Mouse (Mus musculus) intestine, embryonic 14.5 days (tissue): ENCODE data around the gene Defb36. TPM values are rescaled to one million over a fixed set of nuclear protein-coding genes. Genes with fewer than 3 reads are reported as not detected.
A peak's percentile ranks its signal among the peaks of the same experiment; 100 is the strongest.

Experiments
- ATAC-seq: fragments of 200-750 bp; cut with Nextera tagmentation; replicated peaks from 2 replicates; pipeline ENCODE4 v1.8.0; 2017; ENCODE audit warnings: low read depth, moderate number of reproducible peaks, moderate TSS enrichment, moderate library complexity; ENCODE audit not compliant: low FRiP score, low TSS enrichment
- DNase-seq: peaks from one replicate; pipeline ENCODE4 v3.0.0-alpha.2; 2018; ENCODE audit warnings: low spot score
- H3K27ac ChIP-seq: fragments of 300-500 bp; sonication (generic); 2 replicates; pipeline ENCODE4 v1.5.1; 2014; ENCODE audit warnings: low read depth, mild to moderate bottlenecking, control low read depth
- H3K27me3 ChIP-seq: fragments of 300-500 bp; sonication (generic); replicated peaks from 2 replicates; pipeline ENCODE4 v1.6.1; 2014; ENCODE audit warnings: low read length, control low read depth; ENCODE audit not compliant: control insufficient read depth, insufficient read depth
- H3K36me3 ChIP-seq: fragments of 300-500 bp; sonication (generic); 2 replicates; pipeline ENCODE4 v1.6.1; 2014; ENCODE audit warnings: low read length, control low read depth; ENCODE audit not compliant: control insufficient read depth, insufficient read depth
- H3K4me1 ChIP-seq: fragments of 300-500 bp; sonication (generic); replicated peaks from 2 replicates; pipeline ENCODE4 v1.6.1; 2014; ENCODE audit warnings: low read length, control low read depth, mixed read lengths; ENCODE audit not compliant: control insufficient read depth, insufficient read depth
- H3K4me2 ChIP-seq: fragments of 300-500 bp; sonication (generic); 2 replicates; pipeline ENCODE4 v1.6.1; 2014; ENCODE audit warnings: low read length
- H3K4me3 ChIP-seq: fragments of 300-500 bp; sonication (generic); 2 replicates; pipeline ENCODE4 v1.5.1; 2014; ENCODE audit warnings: low read depth, low read length, control low read depth, mixed read lengths
- H3K9ac ChIP-seq: fragments of 300-500 bp; sonication (generic); 2 replicates; pipeline ENCODE4 v1.6.1; 2014; ENCODE audit warnings: mild to moderate bottlenecking, low read length
- H3K9me3 ChIP-seq: fragments of 300-500 bp; sonication (generic); 2 replicates; pipeline ENCODE4 v1.6.1; 2016; ENCODE audit warnings: low read length, control low read depth; ENCODE audit not compliant: control insufficient read depth
- WGBS: fragments of 180-500 bp; shearing (Covaris S2); extraction: QIAGEN DNeasy Blood & Tissue Kit; methylation state at CpG from one replicate; pipeline ENCODE4 v1.1.7; 2014; 5-methylcytosine and 5-hydroxymethylcytosine counted together
- polyA plus RNA-seq: library from polyadenylated mRNA; unstranded; fragments of >200 nt; fragmentation: Nextera tagmentation; extraction: Ambion mirVana; gene quantifications from 2 replicates; pipeline ENCODE4 v1.2.1, GENCODE M21; 2014

Gene Defb36
- polyA plus RNA-seq, 1 experiment from 2014 or later = not detected

DNA sequence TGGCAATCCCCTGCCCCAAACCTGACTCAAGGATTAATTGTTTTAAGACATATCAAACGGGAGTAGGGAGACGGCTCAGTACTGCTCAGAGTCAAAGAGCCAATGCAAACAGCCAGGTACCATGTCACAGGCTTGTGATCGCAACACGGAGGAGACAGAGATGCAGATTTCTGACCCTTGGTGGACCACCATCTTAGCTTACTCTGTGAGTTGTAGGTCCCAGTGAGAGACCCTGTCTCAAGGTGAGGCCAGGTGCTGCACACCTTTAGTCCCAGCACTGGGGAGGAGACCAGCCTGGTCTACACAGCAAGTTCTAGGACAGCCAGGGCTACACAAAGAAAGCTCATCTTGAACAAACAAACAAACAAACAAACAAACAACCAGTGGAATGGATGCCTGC lies 33.3 kb downstream of the Defb36 start:
- 82% methylated on average over 4 of the region's 4 CpGs for WGBS
- no peak overlapping the region for H3K4me3 ChIP-seq
- no peak for DNase-seq
- no peak for ATAC-seq
- no peaks in the 10 kb centered on the region; the same call in 1 of the 2 replicates for H3K27me3 ChIP-seq
- no peak overlapping the region for H3K4me2 ChIP-seq
- no peak overlapping the region for H3K9ac ChIP-seq
- H3K9me3 ChIP-seq = no peaks in the 10 kb centered on the region
- H3K36me3 ChIP-seq = no peaks in the 10 kb centered on the region
- peak overlapping the region; percentile 92 for H3K27ac ChIP-seq
- H3K4me1 ChIP-seq = peaks cover 26% of the 10 kb centered on the region

DNA sequence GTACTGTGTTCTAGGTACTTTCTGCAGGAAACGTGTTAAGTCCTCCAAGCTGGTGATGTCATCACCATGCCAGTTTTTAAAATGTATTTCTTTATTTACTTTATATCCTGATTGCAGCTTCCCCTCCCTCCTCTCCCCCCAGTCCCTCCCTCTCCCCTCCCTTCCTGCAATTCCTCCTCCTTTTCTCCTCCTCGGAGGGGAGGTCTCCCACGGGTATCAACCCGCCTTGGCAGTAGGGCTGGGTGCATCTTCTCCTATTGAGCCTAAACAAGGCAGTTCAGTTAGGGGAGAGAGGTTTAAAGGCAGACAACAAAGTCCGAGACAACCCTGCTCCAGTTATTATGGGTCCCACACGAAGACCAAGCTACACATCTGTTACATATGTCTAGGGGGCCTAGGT lies 34.7 kb downstream of the Defb36 start:
- Histone ChIP-seq H3K4me1 (peaks cover 27% of the 10 kb centered on the region), H3K9me3 (no peaks in the 10 kb centered on the region), H3K27ac (peak overlapping the region; percentile 82), H3K9ac (no peak overlapping the region), H3K4me2 (no peak overlapping the region), H3K36me3 (no peaks in the 10 kb centered on the region), H3K27me3 (no peaks in the 10 kb centered on the region; the same call in 1 of the 2 replicates), H3K4me3 (no peak overlapping the region)
- ATAC-seq (no peak), DNase-seq (no peak)
- 58% methylated on average over 6 of the region's 6 CpGs for WGBS

DNA sequence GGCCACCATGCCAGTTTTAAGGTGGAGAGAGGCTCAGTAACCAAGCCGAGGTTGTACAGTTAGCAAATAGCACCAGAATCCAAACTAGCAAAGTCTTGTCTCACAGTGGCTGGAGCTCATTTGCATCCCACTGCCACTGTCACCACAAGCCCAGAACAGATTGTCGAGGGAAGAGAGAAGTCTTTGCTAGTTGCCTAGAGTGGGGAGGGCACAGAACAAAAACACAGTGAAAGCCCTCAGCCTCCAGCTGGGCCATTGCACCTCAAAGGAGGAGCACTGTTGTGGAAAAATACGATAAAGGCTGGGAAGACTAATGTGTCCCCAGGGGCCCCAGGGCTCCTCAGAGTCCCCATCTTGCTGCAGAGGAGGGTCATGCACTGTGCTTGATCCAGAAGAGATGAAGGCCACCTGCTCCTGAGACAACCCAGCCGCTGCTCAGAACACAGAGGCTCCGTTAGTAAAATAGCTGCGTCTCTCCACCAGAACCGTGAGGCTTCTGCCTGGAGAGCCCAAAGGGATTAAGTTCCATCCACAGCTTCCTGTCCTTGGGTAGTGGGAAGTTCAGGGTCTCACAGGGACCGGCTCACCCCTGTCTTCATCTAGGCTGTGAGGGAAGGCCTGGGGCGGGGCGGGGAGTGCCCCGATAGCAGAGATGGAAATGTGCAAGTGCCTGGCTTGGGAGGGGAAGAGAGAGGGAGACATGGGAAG lies 35.4 kb downstream of the Defb36 start:
- no peak overlapping the region for H3K4me3 ChIP-seq
- DNase-seq (no peak), ATAC-seq (peak; percentile 45; the same call in 1 of the 2 replicates)
- WGBS = 19% methylated on average over 11 of the region's 11 CpGs
- no peak overlapping the region for H3K4me2 ChIP-seq
- H3K9me3 ChIP-seq = no peaks in the 10 kb centered on the region
- peaks cover 27% of the 10 kb centered on the region for H3K4me1 ChIP-seq
- H3K36me3 ChIP-seq = no peaks in the 10 kb centered on the region
- no peak overlapping the region for H3K9ac ChIP-seq
- H3K27ac ChIP-seq = peak overlapping the region; percentile 82
- H3K27me3 ChIP-seq = no peaks in the 10 kb centered on the region; the same call in 1 of the 2 replicates

DNA sequence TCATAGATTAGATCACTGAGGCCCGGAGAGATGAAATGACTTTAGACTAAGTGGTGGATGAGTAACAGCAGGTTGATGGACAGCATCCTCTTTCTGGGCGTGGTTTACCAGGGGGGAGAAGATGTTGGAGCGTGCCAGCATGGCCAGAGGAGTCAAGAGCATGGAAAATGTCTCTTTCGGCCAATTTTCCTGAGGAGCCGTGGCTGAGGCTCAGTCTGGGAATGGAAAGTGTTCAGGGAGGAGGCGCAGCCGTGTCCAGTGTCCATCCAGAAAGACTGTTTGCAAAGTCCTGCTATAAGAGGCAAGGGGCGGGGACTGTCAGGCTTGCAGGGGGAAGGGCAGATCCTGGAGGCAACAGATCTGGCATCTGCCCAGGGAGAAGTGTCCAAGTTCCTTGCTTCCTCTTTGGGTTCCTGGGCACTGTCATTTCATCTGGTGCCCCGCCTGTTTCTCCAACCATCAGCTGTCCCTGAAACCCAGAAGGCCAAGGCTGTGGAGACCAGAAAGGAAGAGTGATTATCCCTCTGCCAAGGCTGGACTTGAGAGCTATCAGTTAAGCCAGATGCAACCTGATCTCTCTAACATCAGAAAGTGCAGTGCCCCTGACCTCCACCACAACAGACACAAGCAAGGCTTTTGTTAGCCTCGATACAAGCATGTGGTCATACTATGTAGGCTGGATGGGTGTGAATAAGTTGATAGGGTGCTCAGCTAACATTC lies 48.9 kb downstream of the Defb36 start:
- WGBS = 55% methylated on average over 10 of the region's 10 CpGs
- no peak overlapping the region for H3K9ac ChIP-seq
- H3K4me1 ChIP-seq = peaks cover 4% of the 10 kb centered on the region; the same call in 1 of the 2 replicates
- no peaks in the 10 kb centered on the region for H3K36me3 ChIP-seq
- no peak for ATAC-seq
- no peak overlapping the region for H3K4me2 ChIP-seq
- H3K9me3 ChIP-seq = no peaks in the 10 kb centered on the region
- no peak for DNase-seq
- H3K27me3 ChIP-seq = no peaks in the 10 kb centered on the region
- H3K27ac ChIP-seq = no peak overlapping the region
- no peak overlapping the region for H3K4me3 ChIP-seq

DNA sequence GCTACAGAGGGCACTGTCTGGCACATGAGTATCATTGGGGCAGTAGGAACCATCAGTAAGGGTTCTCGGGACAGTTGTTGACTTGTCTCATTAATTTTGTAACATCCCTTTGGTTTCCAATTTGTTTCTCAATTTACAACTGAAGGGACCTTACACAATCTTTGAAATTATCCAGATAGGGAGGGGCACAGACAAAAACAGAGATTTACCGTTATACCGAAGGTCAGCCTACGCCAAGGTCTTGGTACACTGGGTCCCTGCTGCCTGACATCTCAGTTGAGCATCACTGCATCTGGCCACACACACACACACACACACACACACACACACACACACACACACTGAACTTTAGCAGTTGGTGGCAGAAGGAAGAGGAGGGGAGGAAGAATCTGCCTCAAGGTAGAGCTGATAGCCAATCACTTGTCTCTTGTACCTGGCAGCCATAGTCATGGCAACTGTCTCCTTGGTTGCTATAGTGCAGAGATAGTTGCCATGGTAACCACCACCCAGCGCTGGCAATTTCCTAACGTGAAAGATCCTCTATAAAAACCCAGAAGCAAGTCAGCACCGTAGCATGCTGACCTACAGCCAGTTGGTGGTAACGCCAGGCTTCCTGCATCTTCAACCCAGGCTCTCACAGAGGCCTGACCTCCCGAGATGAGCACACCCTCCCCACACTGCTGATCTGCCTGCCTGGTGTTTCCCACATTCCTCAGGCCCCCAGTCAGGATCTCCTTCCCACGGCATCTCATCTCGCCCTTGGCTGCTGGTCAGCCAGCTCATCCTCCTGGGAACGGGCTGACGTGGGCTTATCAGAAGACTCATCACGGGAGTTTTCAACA lies 50.0 kb downstream of the Defb36 start:
- no peak for DNase-seq
- no peak overlapping the region for H3K9ac ChIP-seq
- H3K9me3 ChIP-seq = no peaks in the 10 kb centered on the region
- H3K27me3 ChIP-seq = no peaks in the 10 kb centered on the region
- H3K4me3 ChIP-seq = no peak overlapping the region
- H3K4me2 ChIP-seq = no peak overlapping the region
- no peaks in the 10 kb centered on the region for H3K36me3 ChIP-seq
- WGBS = 36% methylated on average over 14 of the region's 14 CpGs
- H3K4me1 ChIP-seq = 0 out of 2 replicates have a peak, but pooled peaks cover 4% of the 10 kb centered on the region
- ATAC-seq = no peak
- no peak overlapping the region for H3K27ac ChIP-seq

DNA sequence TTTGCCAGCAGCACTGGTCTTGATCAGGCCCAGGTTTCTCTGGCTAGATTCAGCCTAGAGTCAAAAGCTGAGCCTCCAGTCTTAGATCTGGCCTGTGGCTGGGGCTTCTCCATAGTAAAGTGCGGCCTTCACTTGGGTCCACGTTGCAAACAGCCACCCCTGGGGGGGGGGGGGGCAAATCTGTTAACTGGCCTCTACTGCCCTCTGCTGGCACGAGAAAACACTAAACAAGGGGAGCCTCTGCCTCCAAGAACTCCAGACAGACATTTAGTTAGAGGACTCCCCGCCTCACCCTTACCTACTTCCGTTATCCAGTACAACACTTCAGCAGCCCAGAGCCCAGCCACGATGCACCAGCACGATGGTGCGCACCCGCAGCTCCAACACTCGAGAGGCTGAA lies 53.3 kb downstream of the Defb36 start:
- Histone ChIP-seq H3K36me3 (no peaks in the 10 kb centered on the region), H3K4me2 (no peak overlapping the region), H3K4me1 (0 out of 2 replicates have a peak, but pooled peaks cover 4% of the 10 kb centered on the region), H3K9me3 (no peaks in the 10 kb centered on the region), H3K9ac (no peak overlapping the region), H3K4me3 (no peak overlapping the region), H3K27ac (no peak overlapping the region), H3K27me3 (no peaks in the 10 kb centered on the region)
- WGBS = 64% methylated on average over 10 of the region's 10 CpGs
- DNase-seq (no peak), ATAC-seq (no peak)

DNA sequence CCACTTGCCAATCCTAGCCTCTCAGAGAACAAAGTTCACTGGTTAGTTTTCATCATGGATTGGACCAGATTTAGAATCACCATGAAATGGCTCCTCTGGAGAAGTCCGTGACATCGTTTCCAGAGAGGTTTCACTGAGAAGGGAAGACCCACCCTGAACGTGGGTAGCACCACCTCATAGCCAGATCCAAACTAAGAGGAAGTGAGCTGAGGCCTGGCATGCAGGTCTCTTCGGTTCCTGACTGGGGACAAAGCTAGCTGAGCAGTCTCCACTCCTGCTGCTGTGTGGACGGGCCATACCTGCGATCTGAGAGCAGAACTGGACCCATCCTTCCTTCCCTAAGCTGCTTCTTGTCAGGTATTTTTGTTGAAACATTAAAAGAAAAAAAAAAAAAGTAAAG lies 57.0 kb downstream of the Defb36 start:
- Histone ChIP-seq H3K4me1 (no peaks in the 10 kb centered on the region), H3K9me3 (no peaks in the 10 kb centered on the region), H3K9ac (no peak overlapping the region), H3K4me2 (no peak overlapping the region), H3K36me3 (no peaks in the 10 kb centered on the region), H3K27ac (no peak overlapping the region), H3K27me3 (no peaks in the 10 kb centered on the region), H3K4me3 (no peak overlapping the region)
- 76% methylated on average over 6 of the region's 6 CpGs for WGBS
- DNase-seq (no peak), ATAC-seq (no peak)
